Mouse (Mus musculus) induced T-regulatory cell, adult 2 months (primary cell): Measurements from ENCODE around the gene Agbl4.

ENCODE experiments used
- DNase-seq: peaks from one replicate; pipeline ENCODE4 v3.0.0-alpha.2; 2012; ENCODE audit warnings: low read depth

The Agbl4 gene

GRCm38 (mm10) chr4:111448586-111448985, 1051.1 kb downstream of the Agbl4 start:
- DNase-seq, result no peak

GRCm38 (mm10) chr4:111449442-111450199, 1052.2 kb downstream of the Agbl4 start:
- no peak for DNase-seq

GRCm38 (mm10) chr4:111451283-111451918, 1053.9 kb downstream of the Agbl4 start:
- no peak for DNase-seq

GRCm38 (mm10) chr4:111452192-111452591, 1054.7 kb downstream of the Agbl4 start:
- DNase-seq, result no peak

- DNase-seq, result no peak
These were observed 1055.8 kb downstream of the Agbl4 start for GRCm38 (mm10) chr4:111453275-111453674.

- no peak for DNase-seq
These were observed 1058.2 kb downstream of the Agbl4 start for GRCm38 (mm10) chr4:111455621-111456020.

GRCm38 (mm10) chr4:111457568-111457967, 1060.1 kb downstream of the Agbl4 start:
- DNase-seq, result no peak

- no peak for DNase-seq
These were observed 1069.9 kb downstream of the Agbl4 start for GRCm38 (mm10) chr4:111467293-111467773.

- no peak for DNase-seq
These were observed 1070.3 kb downstream of the Agbl4 start for GRCm38 (mm10) chr4:111467796-111468195.

GRCm38 (mm10) chr4:111469847-111470246, 1072.4 kb downstream of the Agbl4 start:
- DNase-seq, result no peak

GRCm38 (mm10) chr4:111471726-111472125, 1074.3 kb downstream of the Agbl4 start:
- DNase-seq, result no peak

- DNase-seq, result no peak
These were observed 1075.0 kb downstream of the Agbl4 start for GRCm38 (mm10) chr4:111472511-111472910.

- DNase-seq, result no peak
These were observed 1075.6 kb downstream of the Agbl4 start for GRCm38 (mm10) chr4:111473014-111473413.

- DNase-seq, result no peak
These were observed 1078.0 kb downstream of the Agbl4 start for GRCm38 (mm10) chr4:111475374-111475971.

- DNase-seq, result no peak
These were observed 1080.0 kb downstream of the Agbl4 start for GRCm38 (mm10) chr4:111477507-111477906.

- DNase-seq, result no peak
These were observed 1086.0 kb downstream of the Agbl4 start for GRCm38 (mm10) chr4:111483499-111483898.

GRCm38 (mm10) chr4:111485189-111485588, 1087.7 kb downstream of the Agbl4 start:
- no peak for DNase-seq

- DNase-seq, result no peak
These were observed 1088.7 kb downstream of the Agbl4 start for GRCm38 (mm10) chr4:111486187-111486586.

GRCm38 (mm10) chr4:111487233-111487843, 1089.9 kb downstream of the Agbl4 start:
- DNase-seq, result no peak

GRCm38 (mm10) chr4:111493750-111494404, 1096.4 kb downstream of the Agbl4 start:
- DNase-seq, result peak; percentile 1

- peak; percentile 36 for DNase-seq
These were observed 1098.5 kb downstream of the Agbl4 start for GRCm38 (mm10) chr4:111495949-111496348.

GRCm38 (mm10) chr4:111498751-111499150, 1101.3 kb downstream of the Agbl4 start:
- DNase-seq, result no peak
